Mouse (Mus musculus) lung, adult 2 months (tissue): ENCODE results near the gene Neurog2. TPM values are rescaled to one million over a fixed set of nuclear protein-coding genes. Genes with fewer than 3 reads are reported as not detected.

Experiments
- DNase-seq: peaks from one replicate; pipeline ENCODE4 v3.0.0; 2022
- H3K4me1 ChIP-seq: fragments of 200-500 bp; 2 replicates; pipeline ENCODE4 v1.6.1; 2011; ENCODE audit warnings: low read length; ENCODE audit not compliant: control insufficient read depth, insufficient read depth
- H3K4me3 ChIP-seq: fragments of 200-500 bp; replicated peaks from 2 replicates; pipeline ENCODE3; 2011; ENCODE audit warnings: low read depth, mild to moderate bottlenecking, control low read depth, low read length; ENCODE audit errors: extremely low read depth
- CTCF ChIP-seq: fragments of 200-500 bp; IDR thresholded peaks from 2 replicates; pipeline ENCODE4 v1.5.1; 2011; ENCODE audit warnings: mild to moderate bottlenecking, low read length, control low read depth; ENCODE audit not compliant: insufficient read depth
- POLR2A ChIP-seq: fragments of 200-500 bp; IDR thresholded peaks from 2 replicates; pipeline ENCODE4 v1.6.1; 2011; ENCODE audit warnings: low read depth, mild to moderate bottlenecking, control low read depth, low read length, borderline replicate concordance; ENCODE audit errors: extremely low read depth
- WGBS: fragments of 180-500 bp; shearing (Covaris S2); methylation state at CpG from one replicate; pipeline ENCODE4 v1.1.7; 2018; 5-methylcytosine and 5-hydroxymethylcytosine counted together
- polyA plus RNA-seq: library from polyadenylated mRNA; depleted of rRNA; stranded (reverse); fragments of >200 nt; gene quantifications from 2 replicates; pipeline ENCODE4 v1.2.3, GENCODE M21; 2012; rRNA removed

Gene Neurog2
- polyA plus RNA-seq, 1 experiment = not detected

DNA sequence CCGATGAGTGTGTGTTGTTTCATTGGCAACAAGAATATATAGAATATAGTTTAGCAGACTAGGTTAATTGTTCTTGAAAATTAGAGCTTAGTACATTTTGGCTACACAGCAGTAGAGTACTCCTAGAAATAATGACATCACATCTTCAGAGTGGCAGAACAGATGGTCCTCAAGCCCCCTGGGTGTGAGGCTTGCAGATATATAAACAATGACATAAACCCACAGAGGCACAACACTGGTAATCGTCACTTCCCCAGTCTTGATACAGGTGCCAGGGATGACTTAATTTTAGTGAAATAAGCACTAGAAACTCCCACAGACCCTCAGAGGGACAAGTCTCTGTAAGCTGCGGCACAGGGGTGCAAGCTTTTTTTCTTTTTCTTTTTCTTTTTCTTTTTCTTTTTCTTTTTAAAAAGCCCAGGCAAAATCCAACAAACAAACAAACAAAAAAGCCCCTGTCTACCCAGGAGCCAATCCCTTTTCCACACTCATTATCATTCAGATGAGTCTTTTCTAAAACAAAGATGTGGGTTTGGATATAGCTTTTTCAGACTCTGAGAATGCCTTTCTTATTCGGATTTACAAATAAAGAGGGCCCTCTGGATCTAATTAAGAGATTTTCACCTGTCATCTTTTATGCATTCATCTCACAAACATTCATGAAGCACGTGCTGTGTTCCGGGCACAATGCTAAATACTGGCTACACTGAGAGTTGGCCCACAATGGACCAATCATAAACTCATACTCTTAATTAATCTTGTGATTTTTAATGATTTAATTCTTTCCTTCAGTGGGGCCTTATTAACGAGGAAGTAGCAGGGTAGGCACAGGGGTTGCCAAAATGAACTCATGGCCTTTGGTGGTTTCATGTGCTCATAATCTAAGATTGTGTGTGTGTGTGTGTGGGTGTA, 19.1 kb downstream of the Neurog2 start:
- H3K4me3 ChIP-seq = no peak overlapping the region
- WGBS = 57% methylated on average over 7 of the region's 7 CpGs
- TF ChIP-seq CTCF (no peak), POLR2A (no peak)

DNA sequence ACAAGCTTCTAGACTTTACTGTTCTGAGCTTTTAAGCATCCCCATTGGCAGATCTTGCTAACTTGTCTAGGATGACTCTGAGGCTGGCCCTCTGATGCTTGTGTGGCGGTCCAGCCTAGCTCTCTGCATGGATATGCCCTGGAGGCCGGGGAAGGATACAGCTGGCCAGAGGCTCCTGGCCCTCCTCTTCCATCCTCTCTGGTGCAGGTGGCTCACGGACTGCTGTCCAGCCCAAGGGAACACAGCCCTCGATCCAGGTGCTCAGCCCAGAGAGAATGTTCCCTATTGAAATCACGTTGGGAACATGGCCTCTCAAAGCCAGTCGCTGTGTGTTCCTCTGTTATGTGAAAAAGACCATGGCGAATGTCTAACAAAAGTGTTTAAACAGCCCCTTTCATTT, 27.8 kb downstream of the Neurog2 start:
- 81% methylated on average over 7 of the region's 7 CpGs for WGBS
- Histone ChIP-seq H3K4me1 (no peaks in the 10 kb centered on the region), H3K4me3 (no peak overlapping the region)
- DNase-seq = no peak
- TF ChIP-seq CTCF (no peak), POLR2A (no peak)

More for the DNA sequence above, 19.1 kb downstream of the Neurog2 start:
- no peaks in the 10 kb centered on the region for H3K4me1 ChIP-seq
- DNase-seq = no peak

DNA sequence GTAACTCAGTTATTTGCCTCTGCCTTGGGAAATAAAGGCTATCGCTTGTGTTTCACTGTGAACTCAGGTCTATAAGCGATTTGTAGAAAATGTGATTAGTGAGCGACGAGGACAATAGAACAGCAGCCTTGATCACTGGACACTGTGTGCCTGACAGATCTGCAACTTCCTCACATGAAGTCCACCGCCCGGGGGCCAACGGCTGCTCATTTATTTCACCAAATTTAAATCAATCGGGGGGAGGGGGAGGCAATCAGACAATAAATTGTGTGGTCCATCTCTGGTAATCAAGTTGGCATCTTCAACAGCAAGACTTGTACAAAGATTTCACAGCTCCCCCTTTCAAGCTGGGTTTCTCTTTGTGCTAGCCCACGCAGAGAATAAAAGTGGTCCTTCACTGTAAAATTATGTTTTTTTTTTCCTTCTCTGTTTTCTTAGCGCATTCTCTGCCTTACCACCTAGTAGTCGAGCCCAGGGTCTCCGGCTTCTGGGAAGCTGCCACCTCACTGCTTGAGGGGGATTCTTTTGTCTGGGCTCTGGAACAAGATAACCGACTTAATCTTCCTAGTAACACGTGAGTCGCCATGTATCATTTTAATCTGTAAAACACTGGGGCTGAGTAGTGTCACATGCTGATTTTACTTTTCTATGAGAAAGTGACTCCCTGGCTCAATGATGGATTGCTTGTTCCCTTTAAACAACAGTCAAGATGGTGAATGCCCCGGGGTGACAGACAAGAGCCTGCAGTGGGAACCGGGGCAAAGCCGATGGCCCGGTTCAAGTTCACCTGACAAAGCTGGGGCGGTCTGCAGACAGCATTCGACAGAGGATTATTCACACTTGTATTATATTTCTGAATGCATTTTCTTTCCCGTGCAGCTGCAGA, 29.0 kb downstream of the Neurog2 start:
- no peak overlapping the region for H3K4me3 ChIP-seq
- TF ChIP-seq CTCF (no peak), POLR2A (no peak)
- DNase-seq = no peak
- 57% methylated on average over 22 of the region's 22 CpGs for WGBS
- H3K4me1 ChIP-seq = no peaks in the 10 kb centered on the region

DNA sequence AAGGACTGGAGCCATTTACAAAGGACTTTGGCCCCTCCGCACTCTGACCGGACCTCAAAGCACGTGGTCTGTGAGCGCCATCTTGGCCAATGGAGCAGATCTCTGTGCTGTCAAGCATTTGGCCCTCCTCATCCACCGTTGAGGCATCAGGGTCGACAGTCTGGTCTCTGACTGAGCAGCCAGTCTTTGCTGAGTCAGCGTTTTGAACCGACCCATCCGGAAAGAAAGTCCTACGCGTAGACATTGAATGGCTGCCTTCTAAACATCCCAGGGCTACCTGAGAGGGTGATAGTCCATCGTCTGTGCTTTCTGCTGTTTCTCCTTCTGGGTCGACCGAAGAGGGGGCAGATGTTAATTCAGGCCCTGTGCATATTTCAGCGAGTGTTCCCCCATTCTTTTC, 46.8 kb downstream of the Neurog2 start:
- 86% methylated on average over 15 of the region's 15 CpGs for WGBS
- Histone ChIP-seq H3K4me3 (no peak overlapping the region), H3K4me1 (no peaks in the 10 kb centered on the region)
- TF ChIP-seq CTCF (no peak), POLR2A (no peak)
- no peak for DNase-seq

Other genes starting within 250 kb of the Neurog2 start
- gene Ank2, start 133.8 kb upstream of the Neurog2 start, polyA plus RNA-seq = 2.5 and 5.8 TPM in 2 replicates
- 0.93 and 2.1 TPM in 2 replicates for gene Larp7, start 79.8 kb upstream of the Neurog2 start, polyA plus RNA-seq
- gene Zgrf1, start 79.6 kb upstream of the Neurog2 start, polyA plus RNA-seq = 0.27 and 0.58 TPM in 2 replicates
- gene Alpk1, start 147.4 kb downstream of the Neurog2 start, polyA plus RNA-seq = 2.1 and 3.2 TPM in 2 replicates
- gene Tifa, start 156.7 kb downstream of the Neurog2 start, polyA plus RNA-seq = 3.2 and 3.5 TPM in 2 replicates
- 19.2 and 20.6 TPM in 2 replicates for gene Ap1ar, start 204.4 kb downstream of the Neurog2 start, polyA plus RNA-seq